Mouse (Mus musculus) liver, embryonic 13.5 days (tissue): ENCODE results near the gene Etnk1. TPM values are rescaled to one million over a fixed set of nuclear protein-coding genes. Genes with fewer than 3 reads are reported as not detected.

Source experiments
- ATAC-seq: fragments of 200-750 bp; cut with Nextera tagmentation; 2 replicates; pipeline ENCODE4 v1.8.0; 2017; ENCODE audit warnings: low read depth, mild to moderate bottlenecking, moderate number of reproducible peaks, moderate library complexity
- DNase-seq: peaks from one replicate; pipeline ENCODE4 v3.0.0; 2022
- H3K27ac ChIP-seq: fragments of 300-500 bp; sonication (generic); 2 replicates; pipeline ENCODE4 v1.5.1; 2015; ENCODE audit warnings: moderate library complexity, mild to moderate bottlenecking, inconsistent platforms
- H3K27me3 ChIP-seq: fragments of 300-500 bp; sonication (generic); 2 replicates; pipeline ENCODE4 v1.6.1; 2015; ENCODE audit warnings: mild to moderate bottlenecking, inconsistent platforms
- H3K36me3 ChIP-seq: fragments of 300-500 bp; sonication (generic); 2 replicates; pipeline ENCODE4 v1.6.1; 2015; ENCODE audit warnings: mild to moderate bottlenecking, inconsistent platforms
- H3K4me1 ChIP-seq: fragments of 300-500 bp; sonication (generic); replicated peaks from 2 replicates; pipeline ENCODE4 v1.6.1; 2015; ENCODE audit warnings: inconsistent platforms
- H3K4me2 ChIP-seq: fragments of 300-500 bp; sonication (generic); 2 replicates; pipeline ENCODE4 v1.6.1; 2015; ENCODE audit warnings: inconsistent platforms, mild to moderate bottlenecking, moderate library complexity
- H3K4me3 ChIP-seq: fragments of 300-500 bp; sonication (generic); replicated peaks from 2 replicates; pipeline ENCODE4 v1.5.1; 2015; ENCODE audit warnings: mild to moderate bottlenecking, inconsistent platforms
- H3K9ac ChIP-seq: fragments of 300-500 bp; sonication (generic); 2 replicates; pipeline ENCODE4 v1.6.1; 2015; ENCODE audit warnings: mild to moderate bottlenecking, inconsistent platforms
- H3K9me3 ChIP-seq: fragments of 300-500 bp; sonication (generic); replicated peaks from 2 replicates; pipeline ENCODE4 v1.6.1; 2016; ENCODE audit warnings: inconsistent platforms
- WGBS: fragments of 180-500 bp; shearing (Covaris S2); methylation state at CpG from one replicate; pipeline ENCODE4 v1.1.7; 2015; ENCODE audit not compliant: insufficient replicate concordance; 5-methylcytosine and 5-hydroxymethylcytosine counted together
- polyA plus RNA-seq: library from polyadenylated mRNA; unstranded; fragments of >200 nt; fragmentation: Nextera tagmentation; extraction: Ambion mirVana; gene quantifications from 2 replicates; pipeline ENCODE4 v1.2.1, GENCODE M21; 2015

Etnk1 gene
- polyA plus RNA-seq, 1 experiment from 2014 or later, result 8.0 TPM

DNA sequence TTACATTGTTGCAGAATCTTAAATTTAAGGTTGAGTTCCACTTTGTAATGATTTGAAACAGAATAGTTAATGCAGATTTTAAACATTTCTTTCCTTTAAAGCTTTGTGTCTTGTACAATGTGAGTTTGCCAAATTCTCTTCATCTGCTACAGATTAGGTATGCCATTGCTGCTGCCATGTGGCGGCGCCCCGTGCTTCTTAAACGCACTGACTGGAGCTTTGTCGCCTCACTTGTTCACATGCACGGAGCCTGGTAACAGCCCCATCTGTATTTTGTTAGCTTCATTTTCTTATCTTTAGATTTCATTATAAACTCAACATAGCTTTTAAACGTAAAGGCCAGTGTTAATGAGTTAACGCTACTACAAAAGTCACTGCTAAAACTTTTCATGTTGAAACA lies 25.7 kb downstream of the Etnk1 start:
- WGBS, result 83% methylated on average over 8 of the region's 8 CpGs
- no peaks in the 10 kb centered on the region for H3K9me3 ChIP-seq
- peaks cover 65% of the 10 kb centered on the region for H3K36me3 ChIP-seq
- no peaks in the 10 kb centered on the region for H3K27me3 ChIP-seq
- H3K4me1 ChIP-seq, result 0 out of 2 replicates have a peak, but pooled peaks cover 5% of the 10 kb centered on the region
- H3K9ac ChIP-seq, result no peak overlapping the region
- H3K4me3 ChIP-seq, result no peak overlapping the region
- no peak overlapping the region for H3K27ac ChIP-seq
- ATAC-seq, result no peak
- DNase-seq, result no peak
- no peak overlapping the region for H3K4me2 ChIP-seq

DNA sequence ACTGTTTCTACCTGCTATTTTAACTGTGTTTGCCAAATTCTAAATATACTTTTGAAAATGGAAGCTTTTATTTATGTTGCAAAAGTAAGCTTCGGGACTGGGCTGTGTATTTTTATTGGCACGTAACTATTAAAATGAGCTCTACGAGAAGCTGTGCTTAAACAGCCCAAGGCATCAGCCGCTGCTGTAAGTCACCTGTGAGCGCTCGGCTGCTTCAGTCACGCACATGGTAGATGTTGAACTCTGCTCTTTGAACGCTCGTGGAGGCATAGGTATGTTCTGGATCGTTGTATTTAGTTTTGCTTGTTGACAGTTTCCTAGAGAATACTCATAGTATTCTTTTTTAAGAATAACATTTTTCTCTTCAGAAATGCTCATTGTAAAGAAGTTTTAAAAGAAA lies 26.1 kb downstream of the Etnk1 start:
- ATAC-seq, result no peak
- peaks cover 69% of the 10 kb centered on the region for H3K36me3 ChIP-seq
- WGBS, result 87% methylated on average over 10 of the region's 10 CpGs

DNA sequence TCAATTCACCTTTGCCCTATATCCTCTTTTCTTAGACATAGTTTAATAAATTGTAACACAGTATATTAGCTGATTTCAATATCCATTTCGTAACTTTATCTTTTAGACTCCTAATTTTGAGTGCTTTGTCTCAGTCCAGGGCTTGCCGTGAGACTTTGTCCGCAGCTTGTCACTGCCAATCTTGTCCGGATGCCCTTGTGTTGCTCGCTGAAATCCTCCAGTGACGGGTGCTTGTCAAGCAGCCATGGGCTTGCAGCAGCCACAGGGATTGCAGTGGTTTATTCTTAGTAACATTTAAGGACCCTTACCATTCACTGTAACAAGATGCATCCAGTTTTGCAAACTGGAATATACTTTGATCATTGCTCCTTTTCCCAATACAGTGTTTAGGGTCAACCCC lies 26.6 kb downstream of the Etnk1 start:
- ATAC-seq, result no peak
- H3K4me1 ChIP-seq, result 0 out of 2 replicates have a peak, but pooled peaks cover 5% of the 10 kb centered on the region
- H3K4me2 ChIP-seq, result no peak overlapping the region
- no peak for DNase-seq
- H3K9me3 ChIP-seq, result no peaks in the 10 kb centered on the region
- no peak overlapping the region for H3K4me3 ChIP-seq
- WGBS, result 87% methylated on average over 6 of the region's 6 CpGs
- H3K36me3 ChIP-seq, result peaks cover 69% of the 10 kb centered on the region
- no peak overlapping the region for H3K27ac ChIP-seq
- H3K9ac ChIP-seq, result no peak overlapping the region
- no peaks in the 10 kb centered on the region for H3K27me3 ChIP-seq

More for the DNA sequence above, 26.1 kb downstream of the Etnk1 start:
- no peak overlapping the region for H3K4me3 ChIP-seq
- H3K9ac ChIP-seq, result no peak overlapping the region
- no peaks in the 10 kb centered on the region for H3K9me3 ChIP-seq
- H3K4me1 ChIP-seq, result 0 out of 2 replicates have a peak, but pooled peaks cover 5% of the 10 kb centered on the region
- no peak overlapping the region for H3K27ac ChIP-seq
- no peak for DNase-seq
- no peak overlapping the region for H3K4me2 ChIP-seq
- H3K27me3 ChIP-seq, result no peaks in the 10 kb centered on the region

DNA sequence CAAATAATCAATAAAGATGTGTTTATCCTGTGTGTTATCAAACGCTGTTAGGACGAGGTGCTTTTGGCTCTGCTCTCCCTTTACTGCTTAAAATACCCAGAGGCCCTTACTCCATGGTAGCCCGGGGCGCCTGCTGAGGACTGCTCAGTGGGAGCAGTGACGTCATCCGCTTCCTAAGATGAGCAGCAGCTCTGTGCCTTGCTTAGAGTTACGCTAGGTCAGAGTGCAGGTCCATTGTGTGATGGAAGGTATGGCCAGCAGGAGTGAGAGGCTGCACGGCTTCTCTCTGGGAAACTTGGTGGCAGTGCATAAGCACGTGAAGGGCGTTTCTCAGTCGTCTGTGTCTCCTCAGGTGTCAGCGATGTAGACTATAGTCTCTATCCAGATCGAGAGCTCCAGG lies 30.0 kb downstream of the Etnk1 start:
- Histone ChIP-seq H3K4me2 (no peak overlapping the region), H3K4me1 (no peaks in the 10 kb centered on the region), H3K27me3 (no peaks in the 10 kb centered on the region), H3K4me3 (no peak overlapping the region), H3K36me3 (peaks cover 67% of the 10 kb centered on the region), H3K27ac (no peak overlapping the region), H3K9ac (no peak overlapping the region), H3K9me3 (no peaks in the 10 kb centered on the region)
- WGBS, result 91% methylated on average over 13 of the region's 13 CpGs
- DNase-seq (no peak), ATAC-seq (no peak)

DNA sequence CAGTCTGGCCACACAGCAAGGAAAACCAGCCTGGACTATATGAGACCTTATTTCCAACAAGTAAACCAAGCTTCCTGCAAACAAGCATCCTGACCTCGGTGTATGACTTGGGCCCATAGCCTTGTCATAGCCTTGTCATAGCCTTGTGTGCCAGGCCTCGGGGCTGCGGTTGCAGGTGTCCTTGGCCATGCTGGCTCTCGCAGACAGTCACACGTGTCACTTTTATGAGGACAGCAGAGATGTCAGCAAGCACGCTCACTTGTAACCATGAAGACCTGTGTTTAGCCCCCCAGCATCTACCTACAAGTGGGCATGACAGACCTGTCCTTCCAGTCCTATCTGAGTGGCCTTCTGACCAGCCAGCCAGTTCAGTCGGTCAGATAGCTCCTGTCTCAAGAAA lies 31.4 kb downstream of the Etnk1 start:
- no peak overlapping the region for H3K4me2 ChIP-seq
- H3K9ac ChIP-seq, result no peak overlapping the region
- peaks cover 78% of the 10 kb centered on the region for H3K36me3 ChIP-seq
- no peaks in the 10 kb centered on the region for H3K4me1 ChIP-seq
- H3K27me3 ChIP-seq, result no peaks in the 10 kb centered on the region
- no peaks in the 10 kb centered on the region for H3K9me3 ChIP-seq
- no peak for DNase-seq
- no peak overlapping the region for H3K27ac ChIP-seq
- no peak for ATAC-seq
- no peak overlapping the region for H3K4me3 ChIP-seq
- 86% methylated on average over 7 of the region's 7 CpGs for WGBS

DNA sequence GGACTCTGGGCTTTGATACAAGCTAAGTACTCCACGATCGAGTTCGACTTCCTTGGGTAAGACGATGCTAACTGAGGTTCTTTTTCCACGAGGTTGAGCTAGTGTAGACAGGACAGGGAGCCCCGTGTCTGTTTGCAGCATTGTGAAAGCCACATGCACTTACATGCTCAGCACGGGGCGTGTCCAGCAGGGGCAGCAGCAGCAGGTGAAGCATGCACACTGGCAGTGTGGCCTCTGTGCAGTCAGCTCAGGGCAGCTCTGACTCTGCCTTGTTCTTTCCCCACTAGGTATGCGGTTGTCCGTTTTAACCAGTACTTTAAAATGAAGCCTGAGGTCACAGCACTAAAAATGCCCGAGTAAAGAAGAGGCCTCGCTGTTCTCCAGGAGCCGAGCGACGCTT lies 36.1 kb downstream of the Etnk1 start:
- no peaks in the 10 kb centered on the region for H3K27me3 ChIP-seq
- peaks cover 71% of the 10 kb centered on the region for H3K36me3 ChIP-seq
- no peak overlapping the region for H3K9ac ChIP-seq
- no peaks in the 10 kb centered on the region for H3K9me3 ChIP-seq
- no peak for ATAC-seq
- no peak overlapping the region for H3K27ac ChIP-seq
- DNase-seq, result no peak
- H3K4me3 ChIP-seq, result no peak overlapping the region
- 87% methylated on average over 15 of the region's 15 CpGs for WGBS
- no peak overlapping the region for H3K4me2 ChIP-seq
- no peaks in the 10 kb centered on the region for H3K4me1 ChIP-seq

DNA sequence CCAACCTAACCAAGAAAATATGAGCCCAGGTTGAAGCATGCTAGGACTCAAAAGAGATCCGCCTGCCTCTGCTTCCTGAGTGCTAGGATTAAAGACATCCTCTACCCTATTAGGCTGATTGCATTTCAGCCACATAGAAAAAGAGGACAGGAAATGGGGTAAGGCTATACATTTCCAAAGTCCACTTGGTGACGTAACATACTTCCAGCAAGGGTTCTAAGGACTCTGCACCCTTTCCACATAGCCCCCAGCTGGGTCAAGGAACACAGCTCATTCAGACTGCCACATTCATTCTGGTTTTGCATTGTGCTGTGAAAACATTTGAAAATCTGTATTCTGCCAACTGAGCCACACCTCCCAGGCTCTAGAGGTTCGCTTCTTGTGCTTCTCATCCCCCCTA lies 41.9 kb downstream of the Etnk1 start:
- Histone ChIP-seq H3K4me3 (no peak overlapping the region), H3K9ac (no peak overlapping the region), H3K27me3 (no peaks in the 10 kb centered on the region), H3K27ac (no peak overlapping the region), H3K4me1 (no peaks in the 10 kb centered on the region), H3K4me2 (no peak overlapping the region), H3K36me3 (peaks cover 31% of the 10 kb centered on the region), H3K9me3 (0 out of 2 replicates have a peak, but pooled peaks cover 12% of the 10 kb centered on the region)
- ATAC-seq, result no peak
- WGBS, result 83% methylated on average over 3 of the region's 3 CpGs
- DNase-seq, result no peak

DNA sequence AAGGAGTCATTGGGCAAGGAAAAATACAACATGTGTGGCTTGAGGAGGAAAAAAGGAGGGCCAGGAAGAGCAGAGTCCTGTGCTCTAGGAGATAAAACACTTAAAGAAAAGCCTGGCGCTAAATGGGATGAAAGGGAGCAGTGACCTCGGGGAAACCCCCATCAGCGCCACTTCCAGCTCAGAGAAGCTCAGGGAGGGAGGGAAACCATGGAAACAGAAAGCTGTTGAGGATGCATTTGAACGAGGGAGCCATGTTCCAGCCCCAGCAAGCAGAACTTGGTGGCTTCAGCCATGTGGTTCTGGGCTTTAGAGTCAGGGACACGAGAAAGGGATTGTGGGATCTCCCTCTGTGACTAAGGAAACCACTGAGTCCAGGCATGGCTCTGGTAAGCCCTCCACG lies 45.7 kb downstream of the Etnk1 start:
- 71% methylated on average over 6 of the region's 6 CpGs for WGBS
- no peaks in the 10 kb centered on the region for H3K27me3 ChIP-seq
- no peak overlapping the region for H3K4me3 ChIP-seq
- no peak overlapping the region for H3K27ac ChIP-seq
- H3K36me3 ChIP-seq, result peaks cover 13% of the 10 kb centered on the region
- H3K4me1 ChIP-seq, result no peaks in the 10 kb centered on the region
- H3K9ac ChIP-seq, result no peak overlapping the region
- no peak for ATAC-seq
- DNase-seq, result no peak
- no peak overlapping the region for H3K4me2 ChIP-seq
- H3K9me3 ChIP-seq, result peaks cover 26% of the 10 kb centered on the region; the same call in 1 of the 2 replicates

DNA sequence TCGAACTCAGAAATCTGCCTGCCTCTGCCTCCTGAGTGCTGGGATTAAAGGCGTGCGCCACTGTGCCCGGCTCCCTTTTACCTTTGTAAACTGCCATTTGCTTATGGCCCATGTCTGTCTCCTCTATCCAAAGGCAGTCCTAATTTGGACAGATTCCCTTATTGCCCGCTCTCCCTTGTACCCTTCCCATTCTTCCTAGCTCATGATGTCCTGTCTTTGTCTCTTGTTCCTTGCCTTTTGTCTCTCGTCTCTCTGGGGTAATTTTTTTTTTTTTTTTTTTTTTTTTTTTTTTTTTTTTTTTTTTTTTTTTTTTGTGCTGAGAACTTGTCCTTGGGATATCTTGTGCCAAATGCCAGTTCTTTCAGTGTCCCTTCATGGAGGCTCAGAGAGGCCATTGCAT lies 46.4 kb downstream of the Etnk1 start:
- H3K9ac ChIP-seq, result no peak overlapping the region
- 81% methylated on average over 6 of the region's 6 CpGs for WGBS
- H3K4me3 ChIP-seq, result no peak overlapping the region
- no peak for ATAC-seq
- DNase-seq, result no peak
- H3K27ac ChIP-seq, result no peak overlapping the region
- no peaks in the 10 kb centered on the region for H3K27me3 ChIP-seq
- peaks cover 26% of the 10 kb centered on the region; the same call in 1 of the 2 replicates for H3K9me3 ChIP-seq
- no peak overlapping the region for H3K4me2 ChIP-seq
- no peaks in the 10 kb centered on the region for H3K4me1 ChIP-seq
- H3K36me3 ChIP-seq, result peaks cover 9% of the 10 kb centered on the region

DNA sequence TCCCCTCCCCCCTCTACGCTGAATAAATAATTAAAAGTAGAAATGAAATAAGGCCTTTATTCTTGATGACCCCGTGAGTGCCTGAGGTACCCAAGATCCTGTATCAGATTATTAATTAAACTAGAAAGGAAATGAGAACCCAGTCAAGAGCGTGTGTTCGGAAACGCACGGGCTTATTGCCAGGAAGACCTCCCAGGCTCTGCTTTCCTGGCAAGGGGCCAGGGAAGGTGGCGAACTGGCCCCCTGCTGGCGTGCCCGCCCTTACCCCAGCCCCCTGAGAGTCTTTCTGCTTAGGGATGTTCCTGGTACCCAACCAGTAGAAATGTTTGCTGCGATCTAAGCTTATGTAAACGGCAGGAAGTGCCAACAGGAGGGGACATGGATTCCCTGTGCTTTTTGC lies 49.2 kb downstream of the Etnk1 start:
- H3K4me2 ChIP-seq, result no peak overlapping the region
- DNase-seq (no peak), ATAC-seq (no peak)
- peaks cover 26% of the 10 kb centered on the region; the same call in 1 of the 2 replicates for H3K9me3 ChIP-seq
- peaks cover 9% of the 10 kb centered on the region for H3K36me3 ChIP-seq
- H3K27me3 ChIP-seq, result no peaks in the 10 kb centered on the region
- no peak overlapping the region for H3K27ac ChIP-seq
- WGBS, result 77% methylated on average over 11 of the region's 11 CpGs
- no peak overlapping the region for H3K9ac ChIP-seq
- no peaks in the 10 kb centered on the region for H3K4me1 ChIP-seq
- no peak overlapping the region for H3K4me3 ChIP-seq

DNA sequence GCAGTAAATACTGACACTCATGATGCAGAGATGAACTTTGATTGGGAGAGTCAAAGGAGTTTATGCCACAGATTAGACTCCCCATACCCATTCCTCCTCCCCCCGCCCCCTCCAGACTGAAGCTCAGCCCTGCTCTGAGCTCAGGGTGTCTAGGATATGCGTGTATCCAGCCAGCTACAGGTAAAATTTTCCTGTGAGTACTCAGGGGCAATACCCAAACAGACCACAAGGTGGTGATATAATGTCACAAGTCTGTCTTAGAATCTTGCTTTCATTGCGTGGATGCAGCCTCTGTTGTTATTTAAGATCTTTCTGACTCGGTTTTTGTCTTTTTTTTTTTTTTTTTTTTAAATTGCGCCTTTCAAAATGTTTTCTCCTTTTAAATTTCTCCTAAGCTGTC lies 52.3 kb downstream of the Etnk1 start:
- Histone ChIP-seq H3K36me3 (peaks cover 5% of the 10 kb centered on the region; the same call in 1 of the 2 replicates), H3K27me3 (no peaks in the 10 kb centered on the region), H3K4me2 (no peak overlapping the region), H3K9ac (no peak overlapping the region), H3K4me1 (no peaks in the 10 kb centered on the region), H3K9me3 (peaks cover 10% of the 10 kb centered on the region; the same call in 1 of the 2 replicates), H3K27ac (no peak overlapping the region), H3K4me3 (no peak overlapping the region)
- no peak for ATAC-seq
- DNase-seq, result peak; percentile 9
- WGBS, result 4% methylated on average over 5 of the region's 5 CpGs

DNA sequence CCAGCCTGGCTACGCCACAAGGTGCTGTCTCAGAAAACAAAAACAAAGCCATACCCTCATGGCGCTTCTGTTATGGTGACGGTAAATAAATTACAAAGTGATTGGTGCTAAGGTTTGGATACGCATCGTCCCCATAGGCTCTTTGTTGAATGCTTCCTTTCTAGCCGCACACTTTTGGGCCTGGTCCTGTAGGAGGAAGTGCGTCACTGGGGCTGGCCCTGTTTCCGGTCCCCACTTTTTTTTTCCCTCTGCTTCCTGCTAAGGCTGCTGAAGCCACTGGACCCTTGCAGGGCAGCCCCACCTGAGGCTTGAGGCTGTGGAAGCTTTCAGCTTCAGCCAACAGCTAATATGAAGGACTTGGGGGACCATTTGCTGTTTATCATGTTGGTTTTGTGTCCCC lies 54.2 kb downstream of the Etnk1 start:
- no peaks in the 10 kb centered on the region for H3K4me1 ChIP-seq
- no peaks in the 10 kb centered on the region for H3K36me3 ChIP-seq
- no peak overlapping the region for H3K9ac ChIP-seq
- WGBS, result 67% methylated on average over 8 of the region's 8 CpGs
- H3K4me2 ChIP-seq, result no peak overlapping the region
- H3K9me3 ChIP-seq, result no peaks in the 10 kb centered on the region
- H3K4me3 ChIP-seq, result no peak overlapping the region
- H3K27ac ChIP-seq, result no peak overlapping the region
- no peak for ATAC-seq
- DNase-seq, result no peak
- H3K27me3 ChIP-seq, result no peaks in the 10 kb centered on the region
